Mouse (Mus musculus) right cerebral cortex, postnatal 25 days (tissue): ENCODE measurements around the gene Tax1bp1.

Experiments
- DNase-seq: peaks from one replicate; pipeline ENCODE4 v3.0.0; 2022

Gene Tax1bp1

GRCm38 (mm10) chr6:52802181-52802580 is 88.7 kb downstream of the Tax1bp1 start:
- DNase-seq, result no peak

- DNase-seq, result no peak
Observed at GRCm38 (mm10) chr6:52805237-52805856, 91.8 kb downstream of the Tax1bp1 start.
